Mouse (Mus musculus) cerebellum, adult 2 months (tissue): ENCODE measurements around the gene Gm3685. TPM values are rescaled to one million over a fixed set of nuclear protein-coding genes. Genes with fewer than 3 reads are reported as not detected.
A peak's percentile ranks its signal among the peaks of the same experiment; 100 is the strongest.
"Not testable (repeated sequence)": the region's sequence is repeated elsewhere in the genome, so short reads cannot be mapped to it uniquely, and the experiment has no call there.

Source experiments
- DNase-seq, 2 experiments: peaks; one replicate each; pipeline ENCODE4 v3.0.0; 2021
- H3K27ac ChIP-seq: fragments of 200-500 bp; 2 replicates; pipeline ENCODE4 v1.5.1; 2012; ENCODE audit warnings: low read length, control low read depth, inconsistent platforms; ENCODE audit not compliant: insufficient read depth
- H3K27me3 ChIP-seq: fragments of 200-500 bp; 2 replicates; pipeline ENCODE4 v1.6.1; 2012; ENCODE audit warnings: inconsistent platforms, mild to moderate bottlenecking, low read length, moderate library complexity; ENCODE audit not compliant: control insufficient read depth, insufficient read depth
- H3K4me1 ChIP-seq: fragments of 200-500 bp; 2 replicates; pipeline ENCODE4 v1.6.1; 2011; ENCODE audit warnings: low read length; ENCODE audit not compliant: control insufficient read depth, insufficient read depth
- H3K4me3 ChIP-seq: fragments of 200-500 bp; replicated peaks from 2 replicates; pipeline ENCODE3; 2011; ENCODE audit warnings: mild to moderate bottlenecking, low read depth, low read length, control low read depth; ENCODE audit not compliant: insufficient read depth
- WGBS: fragments of 180-500 bp; shearing (Covaris S2); methylation state at CpG from one replicate; pipeline ENCODE4 v1.1.7; 2018; 5-methylcytosine and 5-hydroxymethylcytosine counted together
- polyA plus RNA-seq: library from polyadenylated mRNA; depleted of rRNA; stranded (reverse); fragments of >200 nt; gene quantifications from 2 replicates; pipeline ENCODE4 v1.2.3, GENCODE M21; 2012; rRNA removed

Gene Gm3685
- polyA plus RNA-seq = not detected in 2 replicates

DNA sequence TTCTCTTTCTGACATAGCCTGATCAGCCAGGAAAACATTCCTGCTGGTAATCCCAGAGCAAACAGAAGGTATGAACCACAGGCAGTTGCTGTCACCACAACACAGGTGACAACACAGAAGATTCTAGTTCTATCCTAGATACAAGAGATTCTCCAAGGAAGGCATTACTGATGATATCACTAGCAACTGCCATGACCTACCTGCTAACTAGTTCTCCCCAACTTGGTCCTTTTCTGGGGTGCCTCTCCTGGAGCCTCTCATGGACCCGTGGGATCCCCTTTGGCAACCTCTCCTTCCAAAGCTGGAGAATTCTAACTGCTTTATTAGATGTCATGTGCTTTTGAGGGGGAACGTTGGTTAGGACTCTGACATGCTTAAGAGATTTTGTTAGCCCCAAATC, at the start of gene Gm3685:
Gene Gm3685 (minus strand): TSS at position 101 of the 400 bp plus-strand sequence.
- not testable (repeated sequence) for H3K4me3 ChIP-seq, DNase-seq, H3K27ac ChIP-seq, H3K27me3 ChIP-seq, H3K4me1 ChIP-seq
- WGBS = no CpG with 5 or more reads among the region's 2 CpGs

DNA sequence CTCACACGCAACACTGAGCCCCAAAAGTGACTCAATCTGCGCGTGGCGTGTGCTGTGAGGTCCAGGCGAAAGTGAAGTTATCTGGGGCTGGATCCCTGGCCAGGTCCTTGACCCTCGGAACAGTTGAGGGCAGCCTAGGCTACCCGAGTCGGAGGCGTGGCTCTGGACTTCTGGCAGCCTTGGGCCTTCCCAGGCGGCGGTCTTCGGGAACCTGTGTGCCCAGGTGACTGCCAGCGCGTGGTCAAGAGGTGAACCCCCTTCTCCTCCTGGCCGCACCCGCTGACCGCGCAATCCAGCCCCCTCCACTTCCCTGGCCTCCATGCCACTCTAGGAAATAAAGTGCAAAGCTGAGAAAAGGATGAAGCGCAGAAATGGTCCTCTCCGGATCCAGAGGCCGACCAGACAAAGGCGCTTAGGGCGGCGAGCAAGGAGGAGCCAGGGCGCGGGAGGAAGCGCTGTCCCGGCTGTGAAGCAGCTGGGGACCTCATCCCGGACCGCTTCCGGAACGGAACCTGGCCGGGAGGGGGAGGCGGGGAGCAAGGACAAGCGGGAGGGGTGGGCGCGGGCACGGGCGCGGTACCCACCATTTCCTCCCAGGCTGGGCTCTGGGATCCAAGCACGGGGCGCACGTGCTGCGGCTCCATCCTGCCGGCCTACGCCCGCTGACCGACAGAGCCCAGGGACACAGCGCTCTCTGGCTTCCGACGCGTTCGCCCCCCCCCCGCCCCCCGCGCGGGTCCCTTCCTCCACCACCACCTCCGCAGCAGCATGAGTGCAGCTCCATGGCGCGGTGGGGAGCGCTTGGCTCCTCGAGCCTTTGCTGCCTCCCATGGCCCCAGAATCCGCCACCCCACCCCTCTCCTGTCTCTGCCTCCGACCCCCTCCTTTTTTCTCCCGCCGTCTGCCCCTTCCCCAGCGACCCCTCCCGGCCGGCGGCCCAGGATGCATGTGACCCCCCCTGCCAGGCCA, 17.7 kb downstream of the Gm3685 start, which contains the start of gene Gm10406:
Gene Gm10406 (minus strand): TSS at position 669 of the 969 bp plus-strand sequence.
- not testable (repeated sequence) for H3K4me3 ChIP-seq, H3K27ac ChIP-seq, H3K4me1 ChIP-seq, H3K27me3 ChIP-seq
- WGBS = under 1% methylated on average over 48 of the region's 70 CpGs
- peak in 1 of 2 experiments; percentile 6 for DNase-seq

DNA sequence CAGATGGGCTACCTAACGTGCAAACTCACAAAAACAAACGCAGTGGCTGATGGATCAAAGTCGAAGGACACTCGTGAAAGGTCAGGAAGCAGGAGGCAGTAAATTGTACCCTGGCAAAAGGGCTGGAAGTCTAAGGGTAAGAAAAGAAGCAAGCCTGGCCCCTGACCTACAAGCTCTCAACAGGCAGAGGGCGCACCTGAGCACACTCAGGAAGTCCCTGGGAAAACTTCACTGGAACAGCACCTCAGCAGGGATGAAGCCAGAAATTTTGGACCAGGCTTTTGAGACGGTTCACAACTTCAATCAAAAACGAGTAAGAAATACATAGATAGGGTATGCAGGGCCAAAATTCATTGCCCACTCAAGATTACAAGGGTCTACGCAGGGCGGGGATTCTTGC, 18.5 kb downstream of the Gm3685 start:
- 3% methylated on average over 9 of the region's 9 CpGs for WGBS
- not testable (repeated sequence) for H3K4me3 ChIP-seq, H3K27ac ChIP-seq, H3K27me3 ChIP-seq, H3K4me1 ChIP-seq
- peak in 1 of 2 experiments; percentile 9 for DNase-seq

Other genes with a start within 250 kb of the Gm3685 start
- not detected in 2 replicates for gene Gm3642, start 204.7 kb downstream of the Gm3685 start, polyA plus RNA-seq
- 2.2 and 3.0 TPM in 2 replicates for gene Gm3667, start 155.0 kb downstream of the Gm3685 start, polyA plus RNA-seq
- not detected in 2 replicates for gene Gm6356, start 71.2 kb downstream of the Gm3685 start, polyA plus RNA-seq
- 0.67 and 0.88 TPM in 2 replicates for gene Gm10406, start 17.5 kb downstream of the Gm3685 start, polyA plus RNA-seq
- 1.4 and 2.4 TPM in 2 replicates for gene Gm3696, start 55.7 kb upstream of the Gm3685 start, polyA plus RNA-seq
- gene Gm6676, start 80.4 kb upstream of the Gm3685 start, polyA plus RNA-seq = not detected in 2 replicates
- gene Gm3512, start 129.6 kb upstream of the Gm3685 start, polyA plus RNA-seq = 1.7 TPM in 2 replicates
- gene Gm16434, start 149.6 kb upstream of the Gm3685 start, polyA plus RNA-seq = not detected in 2 replicates
- not detected in 2 replicates for gene Gm3727, start 219.7 kb upstream of the Gm3685 start, polyA plus RNA-seq